Comparison of ENCODE assay signal across 8 mouse cellular contexts in genomic region chr10:4389461-4390112, GRCm38 (mm10). TPM values are rescaled to one million over a fixed set of nuclear protein-coding genes. Genes with fewer than 3 reads are reported as not detected.
A peak's percentile ranks its signal among the peaks of the same experiment; 100 is the strongest.
DNase-seq lines count a peak whose midpoint lies in the region; ATAC-seq and TF ChIP-seq lines count a peak whose summit lies in the region.

No protein-coding gene starts in this region.

- no peak for ATAC-seq in lung, embryonic 16.5 days (ENCODE audit: low read depth)
- ATAC-seq in limb, embryonic 13.5 days (ENCODE audit: low FRiP score, low read depth), result no peak
- no peak for ATAC-seq in stomach, postnatal 0 days (ENCODE audit: low FRiP score, low TSS enrichment)

- no peak for TF ChIP-seq EP300 in stomach, postnatal 0 days (optimal IDR thresholded peaks at IDR 0.05)

- peak overlapping the region; percentile 79 for H3K4me3 ChIP-seq in lung, embryonic 16.5 days (ENCODE audit: low read length)
- H3K4me3 ChIP-seq in limb, embryonic 13.5 days, result peak overlapping the region; percentile 97
- H3K4me3 ChIP-seq in stomach, postnatal 0 days (ENCODE audit: low read depth, low read length), result peak overlapping the region; percentile 97; the same call in 1 of the 2 replicates

- peak overlapping the region; percentile 64 for H3K4me2 ChIP-seq in lung, embryonic 16.5 days (ENCODE audit: low read depth, low read length)
- H3K4me2 ChIP-seq in limb, embryonic 13.5 days (replicated peaks), result peak overlapping the region; percentile 93
- peak overlapping the region; percentile 88 for H3K4me2 ChIP-seq in stomach, postnatal 0 days (replicated peaks; ENCODE audit: low read depth)

- H3K4me1 ChIP-seq in lung, embryonic 16.5 days (replicated peaks; ENCODE audit: control insufficient read depth, insufficient read depth, low read length), result peaks cover 29% of the 10 kb centered on the region
- H3K4me1 ChIP-seq in limb, embryonic 13.5 days, result peaks cover 32% of the 10 kb centered on the region
- H3K4me1 ChIP-seq in stomach, postnatal 0 days (replicated peaks; ENCODE audit: control insufficient read depth, insufficient read depth), result peaks cover 11% of the 10 kb centered on the region

- H3K9me3 ChIP-seq in lung, embryonic 16.5 days (ENCODE audit: control insufficient read depth, low read length), result no peaks in the 10 kb centered on the region
- no peaks in the 10 kb centered on the region for H3K9me3 ChIP-seq in limb, embryonic 13.5 days
- H3K9me3 ChIP-seq in stomach, postnatal 0 days (ENCODE audit: control insufficient read depth, low read length), result no peaks in the 10 kb centered on the region

- H3K27ac ChIP-seq in lung, embryonic 16.5 days (ENCODE audit: low read length), result no peak overlapping the region
- H3K27ac ChIP-seq in limb, embryonic 13.5 days, result no peak overlapping the region
- H3K27ac ChIP-seq in stomach, postnatal 0 days (replicated peaks), result peak overlapping the region; percentile 25; the same call in 1 of the 2 replicates

- H3K27me3 ChIP-seq in lung, embryonic 16.5 days (ENCODE audit: control insufficient read depth, insufficient read depth, low read depth, low read length), result no peaks in the 10 kb centered on the region
- no peaks in the 10 kb centered on the region for H3K27me3 ChIP-seq in limb, embryonic 13.5 days
- H3K27me3 ChIP-seq in stomach, postnatal 0 days (ENCODE audit: control insufficient read depth, insufficient read depth, low read length), result no peaks in the 10 kb centered on the region

- DNase-seq in adrenal gland, adult (ENCODE audit: inconsistent age in 2 of 2, low spot score in 1 of 2), result peak; percentile 46 to 77
- no peak for DNase-seq in adrenal gland, adult 18-20 months (ENCODE audit: low spot score in 2 of 2)
- DNase-seq in lung, postnatal 25 days (ENCODE audit: low spot score), result no peak
- no peak for DNase-seq in stomach, postnatal 0 days (ENCODE audit: low spot score)
- DNase-seq in cerebellum, postnatal 4 days (ENCODE audit: low spot score in 2 of 2), result no peak
- DNase-seq in kidney, postnatal 4 days, result no peak

- peak overlapping the region; percentile 93 for H3K9ac ChIP-seq in lung, embryonic 16.5 days (ENCODE audit: low read length)
- H3K9ac ChIP-seq in limb, embryonic 13.5 days, result peak overlapping the region; percentile 99
- H3K9ac ChIP-seq in stomach, postnatal 0 days (ENCODE audit: low read length), result peak overlapping the region; percentile 13; the same call in 1 of the 2 replicates

- TF ChIP-seq CTCF in stomach, postnatal 0 days (IDR thresholded peaks at IDR 0.05; ENCODE audit: low read depth), result no peak

- 46% methylated on average over 5 of the region's 5 CpGs for WGBS in lung, embryonic 16.5 days
- WGBS in limb, embryonic 13.5 days, result 59% methylated on average over 5 of the region's 5 CpGs
- WGBS in stomach, postnatal 0 days, result 41% methylated on average over 5 of the region's 5 CpGs

- peaks cover 10% of the 10 kb centered on the region for H3K36me3 ChIP-seq in lung, embryonic 16.5 days (ENCODE audit: control insufficient read depth, insufficient read depth, low read length)
- H3K36me3 ChIP-seq in limb, embryonic 13.5 days, result peaks cover 15% of the 10 kb centered on the region
- no peaks in the 10 kb centered on the region for H3K36me3 ChIP-seq in stomach, postnatal 0 days (ENCODE audit: control insufficient read depth, insufficient read depth, low read length)

RNA-seq across cellular contexts. Expression of gene Zbtb2, which starts 1.7 kb away (rescaled TPM):
- total RNA-seq in adrenal gland, adult 18-20 months (2021), result 10 to 100 TPM; 12.1 to 13.5 TPM
- 14.1 and 16.4 TPM in 2 replicates for polyA plus RNA-seq in lung, embryonic 16.5 days (2015; fragmentation: Nextera tagmentation; extraction: Ambion mirVana)
- 14.6 and 16.4 TPM in 2 replicates for polyA plus RNA-seq in limb, embryonic 13.5 days (2015; fragmentation: Nextera tagmentation; extraction: Ambion mirVana)
- polyA plus RNA-seq in stomach, postnatal 0 days (2015; fragmentation: Nextera tagmentation; extraction: Ambion mirVana), result 5.3 and 5.8 TPM in 2 replicates

RNA-seq across cellular contexts. Expression of gene Rmnd1, which starts 42.6 kb away (rescaled TPM):
- total RNA-seq in adrenal gland, adult 18-20 months (2021), result 10 to 100 TPM; 45.9 to 50.1 TPM
- polyA plus RNA-seq in lung, embryonic 16.5 days (2015; fragmentation: Nextera tagmentation; extraction: Ambion mirVana), result 39.1 and 44.8 TPM in 2 replicates
- polyA plus RNA-seq in limb, embryonic 13.5 days (2015; fragmentation: Nextera tagmentation; extraction: Ambion mirVana), result 52.3 and 54.8 TPM in 2 replicates
- 16.6 and 19.3 TPM in 2 replicates for polyA plus RNA-seq in stomach, postnatal 0 days (2015; fragmentation: Nextera tagmentation; extraction: Ambion mirVana)

RNA-seq across cellular contexts. Expression of gene Armt1, which starts 42.7 kb away (rescaled TPM):
- total RNA-seq in adrenal gland, adult 18-20 months (2021), result 10 to 100 TPM; 11.4 to 13.3 TPM
- 19.5 and 22.3 TPM in 2 replicates for polyA plus RNA-seq in lung, embryonic 16.5 days (2015; fragmentation: Nextera tagmentation; extraction: Ambion mirVana)
- polyA plus RNA-seq in limb, embryonic 13.5 days (2015; fragmentation: Nextera tagmentation; extraction: Ambion mirVana), result 21.6 and 22.2 TPM in 2 replicates
- 7.5 and 8.1 TPM in 2 replicates for polyA plus RNA-seq in stomach, postnatal 0 days (2015; fragmentation: Nextera tagmentation; extraction: Ambion mirVana)

Comparison
In these comparisons a context has a peak if more than half of its experiments do, and no peak if none do; other contexts are left out.
1. DNase-seq: peak in adrenal gland, adult (2 of 2); none in adrenal gland, adult 18-20 months (0 of 2), lung, postnatal 25 days (single experiment), stomach, postnatal 0 days (single experiment), cerebellum, postnatal 4 days (0 of 2) and kidney, postnatal 4 days (0 of 2).
2. H3K9ac ChIP-seq: peak in every context shown above with its lines; median percentile 99 in limb, embryonic 13.5 days; 93 in lung, embryonic 16.5 days; 13 in stomach, postnatal 0 days.
3. Peak in every context shown above with its lines, with median percentiles within 50 percentile points of each other: H3K4me2 ChIP-seq and H3K4me3 ChIP-seq.